Mouse (Mus musculus) left cerebral cortex, postnatal 10 days (tissue): ENCODE results near the gene Tcerg1l. TPM values are rescaled to one million over a fixed set of nuclear protein-coding genes. Genes with fewer than 3 reads are reported as not detected.
A peak's percentile ranks its signal among the peaks of the same experiment; 100 is the strongest.

Experiments
- DNase-seq, 2 experiments: peaks; one replicate each; pipeline ENCODE4 v3.0.0; 2021 to 2022; ENCODE audit warnings: low spot score in 2 of 2, mixed read lengths in 1 of 2; ENCODE audit errors: extremely low spot score in 1 of 2
- intact Hi-C: fragments of 180-260 bp; cut with DNase I; formaldehyde crosslinking; loops from one replicate; pipeline ENCODE4 v1.15.1; 2025
- total RNA-seq, 2 experiments: library from RNA; stranded (reverse); gene quantifications; 2 replicates each; pipeline ENCODE4 v1.2.3; 2021

Tcerg1l gene
- total RNA-seq, 2 experiments from 2014 or later = 18.7 to 23.4 TPM

GRCm38 (mm10) chr7:138267976-138268646 is 129.4 kb downstream of the Tcerg1l start:
- intact Hi-C loops = no loop called here
- DNase-seq = peak in 1 of 2 experiments; percentile 79

GRCm38 (mm10) chr7:138248612-138249011 is 148.9 kb downstream of the Tcerg1l start:
- intact Hi-C loops = no loop called here
- DNase-seq = no peak

GRCm38 (mm10) chr7:138248176-138248575 is 149.4 kb downstream of the Tcerg1l start:
- DNase-seq = no peak
- intact Hi-C loops = no loop called here

GRCm38 (mm10) chr7:138246684-138247083 is 150.8 kb downstream of the Tcerg1l start:
- intact Hi-C loops = no loop called here
- DNase-seq = no peak

- no peak for DNase-seq
- intact Hi-C loops = no loop called here
Observed at GRCm38 (mm10) chr7:138242229-138242628, 155.3 kb downstream of the Tcerg1l start.

GRCm38 (mm10) chr7:138237708-138238225 is 159.8 kb downstream of the Tcerg1l start:
- DNase-seq = no peak
- intact Hi-C loops = loop anchor here (10.0 kb wide), 1 partner anchor 643 kb away; no protein-coding TSS in a partner anchor

- no peak for DNase-seq
- intact Hi-C loops = no loop called here
Observed at GRCm38 (mm10) chr7:138224252-138224651, 173.3 kb downstream of the Tcerg1l start.

GRCm38 (mm10) chr7:138222951-138223350 is 174.6 kb downstream of the Tcerg1l start:
- intact Hi-C loops = no loop called here

GRCm38 (mm10) chr7:138217556-138218098 is 179.9 kb downstream of the Tcerg1l start:
- intact Hi-C loops = no loop called here
- DNase-seq = no peak

More at GRCm38 (mm10) chr7:138222951-138223350, 174.6 kb downstream of the Tcerg1l start:
- no peak for DNase-seq

- peak in 1 of 2 experiments; percentile 4 for DNase-seq
- intact Hi-C loops = no loop called here
Observed at GRCm38 (mm10) chr7:138215177-138215830, 182.2 kb downstream of the Tcerg1l start.

- no peak for DNase-seq
- intact Hi-C loops = no loop called here
Observed at GRCm38 (mm10) chr7:138214710-138215109, 182.8 kb downstream of the Tcerg1l start.

- intact Hi-C loops = no loop called here
- DNase-seq = no peak
Observed at GRCm38 (mm10) chr7:138209769-138210168, 187.8 kb downstream of the Tcerg1l start.

GRCm38 (mm10) chr7:138205124-138205523 is 192.4 kb downstream of the Tcerg1l start:
- no peak for DNase-seq
- intact Hi-C loops = no loop called here

- no peak for DNase-seq
- intact Hi-C loops = no loop called here
Observed at GRCm38 (mm10) chr7:138202162-138202832, 195.2 kb downstream of the Tcerg1l start.

- DNase-seq = no peak
- intact Hi-C loops = no loop called here
Observed at GRCm38 (mm10) chr7:138199333-138200058, 198.0 kb downstream of the Tcerg1l start.

GRCm38 (mm10) chr7:138196139-138196538 is 201.4 kb downstream of the Tcerg1l start:
- no peak for DNase-seq

GRCm38 (mm10) chr7:138184197-138184596 is 213.3 kb downstream of the Tcerg1l start:
- no peak for DNase-seq
- intact Hi-C loops = no loop called here

More at GRCm38 (mm10) chr7:138196139-138196538, 201.4 kb downstream of the Tcerg1l start:
- intact Hi-C loops = no loop called here

GRCm38 (mm10) chr7:138182216-138182615 is 215.3 kb downstream of the Tcerg1l start:
- no peak for DNase-seq
- intact Hi-C loops = no loop called here

- DNase-seq = no peak
- intact Hi-C loops = no loop called here
Observed at GRCm38 (mm10) chr7:138178617-138179016, 218.9 kb downstream of the Tcerg1l start.
